Mouse (Mus musculus): ENCODE results near the gene Fcer2a. TPM values are rescaled to one million over a fixed set of nuclear protein-coding genes. Genes with fewer than 3 reads are reported as not detected.

Fcer2a gene
- polyA plus RNA-seq (2015; fragmentation: Nextera tagmentation; extraction: Ambion mirVana) = 0.19 TPM in 1 of 2 replicates, not detected in the other

DNA sequence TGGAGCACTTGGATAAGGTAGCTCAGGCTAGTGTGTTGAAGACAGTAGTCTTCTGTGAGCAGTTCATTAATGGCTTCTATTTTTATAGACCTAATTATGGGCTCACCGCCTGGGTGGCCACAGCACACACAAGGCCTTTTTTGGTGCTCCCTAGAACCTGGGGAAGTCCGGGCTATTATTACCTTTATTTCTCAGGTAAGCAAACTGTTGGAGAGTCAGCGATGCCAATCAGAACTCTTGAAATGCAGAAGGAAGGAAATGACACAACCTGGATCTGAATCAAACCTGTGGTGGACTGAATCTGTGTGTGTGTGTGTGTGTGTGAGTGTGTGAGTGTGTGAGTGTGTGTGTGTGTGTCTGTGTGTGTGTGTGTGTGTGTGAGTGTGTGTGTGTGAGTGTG, at the start of gene Fcer2a:
Fcer2a (minus strand) TSS at position 55 of the 400 bp plus-strand sequence.

DNA sequence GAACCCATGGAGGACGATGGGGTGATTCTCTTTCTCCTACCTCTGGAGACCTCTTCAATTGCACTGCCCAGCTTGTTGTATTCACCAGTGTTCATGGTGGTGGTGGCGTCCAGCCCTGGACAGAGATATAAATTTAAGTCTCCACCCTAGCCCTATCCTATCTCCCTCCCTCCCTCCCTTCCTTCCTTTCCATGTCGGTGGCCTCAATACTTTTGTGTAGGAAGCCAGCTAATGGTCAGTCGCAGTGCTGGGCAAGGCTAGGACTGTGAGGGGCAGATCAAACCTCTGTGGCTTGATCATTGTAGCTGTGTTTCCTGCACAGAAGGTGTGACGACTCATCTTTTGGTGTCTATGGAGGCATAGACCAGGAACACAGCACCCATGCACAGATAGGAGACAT, 26.6 kb upstream of the Fcer2a start, which contains the start of gene Clec4g:
Clec4g (minus strand) TSS at position 101 of the 400 bp plus-strand sequence.

DNA sequence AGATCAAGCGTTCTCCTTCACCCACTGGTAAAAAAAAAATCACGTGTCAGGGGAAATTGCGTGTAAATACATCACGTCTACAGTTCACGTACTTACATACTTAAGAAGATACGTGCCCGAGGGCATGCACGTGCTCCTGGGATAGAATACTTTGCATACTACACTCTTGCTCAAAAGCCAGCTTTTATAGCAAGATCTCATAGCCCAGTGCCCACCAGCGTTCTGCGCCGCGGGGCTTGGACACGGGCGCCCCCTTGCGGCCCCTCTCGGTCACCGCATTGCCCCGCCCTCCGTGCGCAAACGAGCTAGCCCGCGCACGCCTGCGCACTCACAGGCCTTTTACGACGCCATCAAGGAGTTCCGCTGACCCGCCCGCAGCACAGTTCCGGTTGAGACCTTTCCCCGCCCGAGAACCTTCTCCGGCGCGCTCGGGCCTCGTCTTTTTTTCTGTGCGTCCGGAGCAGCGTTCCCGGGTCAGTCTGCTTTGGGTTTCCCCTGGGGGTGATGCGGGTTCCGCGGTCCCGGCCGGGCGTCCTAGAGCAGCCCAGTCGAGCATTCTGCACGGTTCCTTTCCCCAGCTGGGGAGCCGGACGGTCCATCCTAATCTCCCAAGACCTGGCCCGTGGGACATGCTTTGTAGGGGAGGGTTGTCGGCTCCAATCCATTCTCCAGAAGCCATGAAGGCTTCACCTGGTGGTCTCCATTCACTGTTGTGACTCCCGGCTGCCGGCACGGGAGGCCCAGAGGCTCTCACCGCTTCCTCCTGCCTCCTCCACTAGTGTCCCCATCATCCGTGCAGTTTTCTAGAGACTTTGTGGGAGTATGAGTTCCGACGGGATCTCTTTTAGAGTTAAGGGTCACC, 17.6 kb downstream of the Fcer2a start, which contains the start of gene Trappc5:
Trappc5 (plus strand) TSS at position 169 of the 862 bp plus-strand sequence.

GRCm38 (mm10) chr8:3671980-3672491, 21.9 kb downstream of the Fcer2a start, which contains the start of gene Fcor:
Fcor (minus strand) TSS chr8:3672362.

GRCm38 (mm10) chr8:3665507-3665906, 28.5 kb downstream of the Fcer2a start, which contains the start of gene Mcemp1:
Mcemp1 (plus strand) TSS chr8:3665754.

GRCm38 (mm10) chr8:3655526-3655925, 38.4 kb downstream of the Fcer2a start, which contains the start of gene Retn:
Retn (plus strand) TSS chr8:3655770.

Other genes starting within 250 kb of the Fcer2a start
- gene Pex11g, start 226.5 kb downstream of the Fcer2a start, polyA plus RNA-seq (2015; fragmentation: Nextera tagmentation; extraction: Ambion mirVana) = 5.8 and 11.0 TPM in 2 replicates
- 0.14 TPM in 1 of 2 replicates, not detected in the other for gene Tex45, start 223.3 kb downstream of the Fcer2a start, polyA plus RNA-seq (2015; fragmentation: Nextera tagmentation; extraction: Ambion mirVana)
- 28.0 and 29.2 TPM in 2 replicates for gene Zfp358, start 201.0 kb downstream of the Fcer2a start, polyA plus RNA-seq (2015; fragmentation: Nextera tagmentation; extraction: Ambion mirVana)
- gene Mcoln1, start 193.7 kb downstream of the Fcer2a start, polyA plus RNA-seq (2015; fragmentation: Nextera tagmentation; extraction: Ambion mirVana) = 42.7 and 55.1 TPM in 2 replicates
- 18.1 and 21.1 TPM in 2 replicates for gene Pnpla6, start 178.8 kb downstream of the Fcer2a start, polyA plus RNA-seq (2015; fragmentation: Nextera tagmentation; extraction: Ambion mirVana)
- gene C330021F23Rik, start 126.2 kb downstream of the Fcer2a start, polyA plus RNA-seq (2015; fragmentation: Nextera tagmentation; extraction: Ambion mirVana) = 0.68 and 1.5 TPM in 2 replicates
- gene Camsap3, start 106.9 kb downstream of the Fcer2a start, polyA plus RNA-seq (2015; fragmentation: Nextera tagmentation; extraction: Ambion mirVana) = 2.9 and 8.1 TPM in 2 replicates
- 26.3 and 31.5 TPM in 2 replicates for gene Xab2, start 72.9 kb downstream of the Fcer2a start, polyA plus RNA-seq (2015; fragmentation: Nextera tagmentation; extraction: Ambion mirVana)
- 267 and 643 TPM in 2 replicates for gene Pet100, start 72.6 kb downstream of the Fcer2a start, polyA plus RNA-seq (2015; fragmentation: Nextera tagmentation; extraction: Ambion mirVana)
- gene Pcp2, start 68.6 kb downstream of the Fcer2a start, polyA plus RNA-seq (2015; fragmentation: Nextera tagmentation; extraction: Ambion mirVana) = 0.17 TPM in 1 of 2 replicates, not detected in the other
- 40.3 and 82.1 TPM in 2 replicates for gene Stxbp2, start 63.2 kb downstream of the Fcer2a start, polyA plus RNA-seq (2015; fragmentation: Nextera tagmentation; extraction: Ambion mirVana)
- gene Retn, start 38.4 kb downstream of the Fcer2a start, polyA plus RNA-seq (2015; fragmentation: Nextera tagmentation; extraction: Ambion mirVana) = 1.4 TPM in 1 of 2 replicates, not detected in the other
- 0.98 and 1.4 TPM in 2 replicates for gene Mcemp1, start 28.4 kb downstream of the Fcer2a start, polyA plus RNA-seq (2015; fragmentation: Nextera tagmentation; extraction: Ambion mirVana)
- 6.3 and 6.8 TPM in 2 replicates for gene Fcor, start 21.8 kb downstream of the Fcer2a start, polyA plus RNA-seq (2015; fragmentation: Nextera tagmentation; extraction: Ambion mirVana)
- gene Trappc5, start 17.9 kb downstream of the Fcer2a start, polyA plus RNA-seq (2015; fragmentation: Nextera tagmentation; extraction: Ambion mirVana) = 26.5 and 28.8 TPM in 2 replicates
- gene Clec4g, start 26.5 kb upstream of the Fcer2a start, polyA plus RNA-seq (2015; fragmentation: Nextera tagmentation; extraction: Ambion mirVana) = 0.39 and 0.68 TPM in 2 replicates
- 0.24 and 0.41 TPM in 2 replicates for gene Cd209a, start 54.8 kb upstream of the Fcer2a start, polyA plus RNA-seq (2015; fragmentation: Nextera tagmentation; extraction: Ambion mirVana)
- not detected in 2 replicates for gene Cd209e, start 160.1 kb upstream of the Fcer2a start, polyA plus RNA-seq (2015; fragmentation: Nextera tagmentation; extraction: Ambion mirVana)
- not detected in 2 replicates for gene Cd209d, start 184.4 kb upstream of the Fcer2a start, polyA plus RNA-seq (2015; fragmentation: Nextera tagmentation; extraction: Ambion mirVana)
- gene Cd209b, start 232.7 kb upstream of the Fcer2a start, polyA plus RNA-seq (2015; fragmentation: Nextera tagmentation; extraction: Ambion mirVana) = not detected in 2 replicates